Mouse (Mus musculus): ENCODE results near the gene Pnliprp2. TPM values are rescaled to one million over a fixed set of nuclear protein-coding genes. Genes with fewer than 3 reads are reported as not detected.

Gene Pnliprp2
- not detected for polyA plus RNA-seq (2012; fragmentation: generic; extraction: Trizol)

DNA sequence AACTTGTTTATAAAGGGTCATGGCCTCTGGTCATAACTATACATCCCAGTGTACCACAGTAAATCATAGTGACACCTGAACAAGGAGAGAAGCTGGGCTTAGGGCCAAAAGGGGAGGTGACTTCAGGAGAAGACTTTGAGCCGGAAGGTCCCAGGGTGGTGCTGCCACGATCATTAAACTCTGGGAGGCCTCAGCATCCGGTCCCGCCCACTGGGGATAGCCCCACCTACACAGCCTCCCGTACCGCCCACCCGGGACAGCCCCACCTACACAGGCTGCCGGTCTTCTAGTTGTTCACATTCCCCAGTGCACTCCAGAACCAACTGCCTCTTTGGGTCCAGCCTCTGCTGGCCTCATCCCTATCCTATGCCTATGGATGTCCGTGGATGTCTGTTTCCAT, at the start of gene Pnliprp2:
Gene Pnliprp2, plus strand, starts transcription at position 297 of the 400 bp plus-strand sequence.
- no peak within 1 kb of the TSS for H3K4me3 ChIP-seq
- H3K27me3 ChIP-seq (ENCODE audit: control insufficient read depth, insufficient read depth, insufficient read length), result no peaks in the 10 kb centered on the region
- no peaks in the 10 kb centered on the region for H3K36me3 ChIP-seq (ENCODE audit: control insufficient read depth, insufficient read depth)
- no peak for TF ChIP-seq POLR2A (IDR thresholded peaks at IDR 0.05; ENCODE audit: insufficient read length, low read depth)
- no peak for TF ChIP-seq MAX (IDR thresholded peaks at IDR 0.05; ENCODE audit: low read depth)
- no peak for TF ChIP-seq POLR2AphosphoS2 (IDR thresholded peaks at IDR 0.05; ENCODE audit: insufficient read length, low read depth)
- no peaks in the 10 kb centered on the region for H3K79me2 ChIP-seq (ENCODE audit: control insufficient read depth, insufficient read depth)
- H3K4me2 ChIP-seq (ENCODE audit: low read depth), result no peak within 1 kb of the TSS
- H3ac ChIP-seq (ENCODE audit: control insufficient read depth, insufficient read length), result no peak within 1 kb of the TSS

DNA sequence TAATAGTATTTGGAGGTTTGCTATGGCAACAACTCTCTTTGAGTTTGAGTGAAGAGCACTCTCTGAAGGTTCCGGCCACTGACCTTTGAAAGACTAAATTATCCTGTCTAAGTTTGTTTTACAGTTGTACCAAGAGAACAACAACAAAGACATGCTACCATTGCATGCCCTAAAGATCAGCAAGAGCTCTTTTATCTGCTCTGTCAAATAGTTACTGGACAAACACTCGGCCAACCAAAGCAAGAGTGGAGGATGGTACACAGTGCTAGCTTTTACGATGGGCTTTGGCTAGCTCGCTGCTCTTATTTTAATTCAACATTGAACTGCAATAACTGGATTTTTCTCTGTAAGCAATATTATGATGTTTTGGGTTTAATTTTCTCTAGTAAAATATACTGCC, 41.6 kb upstream of the Pnliprp2 start:
- TF ChIP-seq POLR2AphosphoS2 (IDR thresholded peaks at IDR 0.05; ENCODE audit: insufficient read length, low read depth) (no peak), CEBPB (IDR thresholded peaks at IDR 0.05; ENCODE audit: insufficient read depth, poor library complexity, severe bottlenecking) (no peak), POLR2A (IDR thresholded peaks at IDR 0.05; ENCODE audit: insufficient read length, low read depth) (no peak), SRF (IDR thresholded peaks at IDR 0.05; ENCODE audit: control insufficient read depth, insufficient read length, low read depth) (no peak), MAX (IDR thresholded peaks at IDR 0.05; ENCODE audit: low read depth) (no peak), TCF12 (IDR thresholded peaks at IDR 0.05; ENCODE audit: insufficient read depth, poor library complexity, severe bottlenecking) (no peak), MYOG (IDR thresholded peaks at IDR 0.05; ENCODE audit: control insufficient read depth in 1 of 3, insufficient read depth in 1 of 3, insufficient read length in 2 of 3, low read depth in 2 of 3) (no peak), E2F4 (IDR thresholded peaks at IDR 0.05; ENCODE audit: insufficient read depth) (no peak), TCF3 (IDR thresholded peaks at IDR 0.05; ENCODE audit: insufficient read length, low read depth) (no peak), REST (IDR thresholded peaks at IDR 0.05; ENCODE audit: insufficient read depth, insufficient read length) (no peak), MYOD1 (IDR thresholded peaks at IDR 0.05; ENCODE audit: control insufficient read depth in 1 of 3, insufficient read length in 2 of 3, low read depth in 2 of 3) (no peak)
- Histone ChIP-seq H3K4me3 (no peak overlapping the region), H3K27me3 (ENCODE audit: control insufficient read depth, insufficient read depth, insufficient read length) (no peaks in the 10 kb centered on the region), H3K79me2 (ENCODE audit: control insufficient read depth, insufficient read depth) (no peaks in the 10 kb centered on the region), H3ac (ENCODE audit: control insufficient read depth, insufficient read length) (no peak overlapping the region), H3K4me2 (ENCODE audit: low read depth) (no peak overlapping the region), H3K36me3 (ENCODE audit: control insufficient read depth, insufficient read depth) (no peaks in the 10 kb centered on the region)

DNA sequence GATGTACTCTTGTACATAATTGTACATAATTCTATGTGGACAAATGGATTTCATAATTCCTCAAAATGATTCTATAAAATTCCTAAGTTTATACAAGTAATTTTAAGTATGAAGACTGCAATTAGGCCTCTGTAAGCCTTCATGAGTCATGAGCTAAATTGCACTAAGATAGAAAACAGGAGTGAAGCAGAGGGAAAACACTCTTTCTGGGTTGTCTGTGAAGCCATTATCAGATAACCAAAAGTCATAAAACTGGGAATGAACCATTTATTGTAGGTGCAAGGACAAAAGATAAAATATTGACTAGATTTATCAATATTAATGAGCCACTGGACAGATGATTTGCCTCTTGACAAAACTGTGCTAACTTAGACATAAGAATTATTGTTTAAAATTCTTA, 39.1 kb upstream of the Pnliprp2 start:
- no peak overlapping the region for H3ac ChIP-seq (ENCODE audit: control insufficient read depth, insufficient read length)
- TF ChIP-seq POLR2AphosphoS2 (IDR thresholded peaks at IDR 0.05; ENCODE audit: insufficient read length, low read depth), result no peak
- TF ChIP-seq TCF3 (IDR thresholded peaks at IDR 0.05; ENCODE audit: insufficient read length, low read depth), result no peak
- TF ChIP-seq CEBPB (IDR thresholded peaks at IDR 0.05; ENCODE audit: insufficient read depth, poor library complexity, severe bottlenecking), result no peak
- no peak for TF ChIP-seq SRF (IDR thresholded peaks at IDR 0.05; ENCODE audit: control insufficient read depth, insufficient read length, low read depth)
- TF ChIP-seq TCF12 (IDR thresholded peaks at IDR 0.05; ENCODE audit: insufficient read depth, poor library complexity, severe bottlenecking), result no peak
- TF ChIP-seq E2F4 (IDR thresholded peaks at IDR 0.05; ENCODE audit: insufficient read depth), result no peak
- no peak for TF ChIP-seq MYOD1 (IDR thresholded peaks at IDR 0.05; ENCODE audit: control insufficient read depth in 1 of 3, insufficient read length in 2 of 3, low read depth in 2 of 3)
- no peak for TF ChIP-seq REST (IDR thresholded peaks at IDR 0.05; ENCODE audit: insufficient read depth, insufficient read length)
- TF ChIP-seq MYOG (IDR thresholded peaks at IDR 0.05; ENCODE audit: control insufficient read depth in 1 of 3, insufficient read depth in 1 of 3, insufficient read length in 2 of 3, low read depth in 2 of 3), result no peak
- no peak for TF ChIP-seq POLR2A (IDR thresholded peaks at IDR 0.05; ENCODE audit: insufficient read length, low read depth)
- TF ChIP-seq MAX (IDR thresholded peaks at IDR 0.05; ENCODE audit: low read depth), result no peak
- no peak for TF ChIP-seq USF1 (IDR thresholded peaks at IDR 0.05; ENCODE audit: low read depth)
- no peak overlapping the region for H3K4me2 ChIP-seq (ENCODE audit: low read depth)
- no peak overlapping the region for H3K4me3 ChIP-seq
- H3K36me3 ChIP-seq (ENCODE audit: control insufficient read depth, insufficient read depth), result no peaks in the 10 kb centered on the region
- no peaks in the 10 kb centered on the region for H3K79me2 ChIP-seq (ENCODE audit: control insufficient read depth, insufficient read depth)
- no peaks in the 10 kb centered on the region for H3K27me3 ChIP-seq (ENCODE audit: control insufficient read depth, insufficient read depth, insufficient read length)

DNA sequence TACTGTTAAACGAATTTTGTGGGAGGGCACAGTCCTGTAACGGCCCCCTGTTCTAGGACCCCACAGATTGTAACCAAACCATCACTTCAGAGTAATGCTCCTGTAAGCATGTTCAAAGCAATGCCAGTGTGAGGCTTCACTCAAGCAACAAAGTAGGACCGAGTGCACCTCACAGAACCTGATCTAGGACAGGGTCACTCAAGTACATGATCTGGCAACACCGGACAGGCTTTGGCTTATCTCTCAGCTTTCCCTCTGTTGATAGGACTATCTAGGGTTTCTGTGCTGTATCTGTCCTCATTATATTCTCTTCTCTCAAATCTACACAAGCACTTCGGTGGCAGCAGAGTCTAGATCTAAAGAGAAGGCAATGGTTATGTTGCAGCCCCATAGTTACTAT, 33.0 kb upstream of the Pnliprp2 start:
- Histone ChIP-seq H3K36me3 (ENCODE audit: control insufficient read depth, insufficient read depth) (no peaks in the 10 kb centered on the region), H3K4me3 (no peak overlapping the region), H3ac (ENCODE audit: control insufficient read depth, insufficient read length) (no peak overlapping the region), H3K27me3 (ENCODE audit: control insufficient read depth, insufficient read depth, insufficient read length) (no peaks in the 10 kb centered on the region), H3K79me2 (ENCODE audit: control insufficient read depth, insufficient read depth) (no peaks in the 10 kb centered on the region), H3K4me2 (ENCODE audit: low read depth) (no peak overlapping the region)
- no peak for TF ChIP-seq TCF3 (IDR thresholded peaks at IDR 0.05; ENCODE audit: insufficient read length, low read depth)
- no peak for TF ChIP-seq SRF (IDR thresholded peaks at IDR 0.05; ENCODE audit: control insufficient read depth, insufficient read length, low read depth)
- no peak for TF ChIP-seq MYOD1 (IDR thresholded peaks at IDR 0.05; ENCODE audit: control insufficient read depth in 1 of 3, insufficient read length in 2 of 3, low read depth in 2 of 3)
- no peak for TF ChIP-seq MYOG (IDR thresholded peaks at IDR 0.05; ENCODE audit: control insufficient read depth in 1 of 3, insufficient read depth in 1 of 3, insufficient read length in 2 of 3, low read depth in 2 of 3)
- no peak for TF ChIP-seq POLR2AphosphoS2 (IDR thresholded peaks at IDR 0.05; ENCODE audit: insufficient read length, low read depth)
- TF ChIP-seq POLR2A (IDR thresholded peaks at IDR 0.05; ENCODE audit: insufficient read length, low read depth), result no peak
- TF ChIP-seq MAX (IDR thresholded peaks at IDR 0.05; ENCODE audit: low read depth), result no peak

DNA sequence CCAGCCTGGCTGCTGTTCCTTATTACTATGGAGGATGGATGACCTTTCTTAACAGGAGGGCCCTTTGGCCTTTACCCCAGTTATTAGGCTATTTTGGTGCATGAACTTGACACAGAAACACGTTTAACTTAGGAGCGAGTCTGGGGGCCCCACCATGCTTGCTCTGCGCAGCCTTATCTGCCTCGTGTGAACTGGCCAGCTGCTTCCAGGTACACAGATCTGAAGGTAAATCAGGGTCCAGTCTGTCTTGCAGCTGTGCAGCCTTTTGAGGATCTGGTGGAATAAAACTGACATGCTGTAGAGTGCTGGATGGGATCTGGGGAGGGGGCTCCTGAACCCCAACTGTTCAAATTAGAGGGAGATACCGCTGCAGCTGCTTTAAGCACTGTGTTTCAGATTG, 31.8 kb upstream of the Pnliprp2 start:
- TF ChIP-seq POLR2AphosphoS2 (IDR thresholded peaks at IDR 0.05; ENCODE audit: insufficient read length, low read depth) (no peak), USF1 (IDR thresholded peaks at IDR 0.05; ENCODE audit: low read depth) (no peak), CEBPB (IDR thresholded peaks at IDR 0.05; ENCODE audit: insufficient read depth, poor library complexity, severe bottlenecking) (no peak), TCF12 (IDR thresholded peaks at IDR 0.05; ENCODE audit: insufficient read depth, poor library complexity, severe bottlenecking) (no peak), TCF3 (IDR thresholded peaks at IDR 0.05; ENCODE audit: insufficient read length, low read depth) (no peak), SRF (IDR thresholded peaks at IDR 0.05; ENCODE audit: control insufficient read depth, insufficient read length, low read depth) (no peak), MAX (IDR thresholded peaks at IDR 0.05; ENCODE audit: low read depth) (no peak), MYOG (IDR thresholded peaks at IDR 0.05; ENCODE audit: control insufficient read depth in 1 of 3, insufficient read depth in 1 of 3, insufficient read length in 2 of 3, low read depth in 2 of 3) (no peak), E2F4 (IDR thresholded peaks at IDR 0.05; ENCODE audit: insufficient read depth) (no peak), REST (IDR thresholded peaks at IDR 0.05; ENCODE audit: insufficient read depth, insufficient read length) (no peak), MYOD1 (IDR thresholded peaks at IDR 0.05; ENCODE audit: control insufficient read depth in 1 of 3, insufficient read length in 2 of 3, low read depth in 2 of 3) (no peak), POLR2A (IDR thresholded peaks at IDR 0.05; ENCODE audit: insufficient read length, low read depth) (no peak)
- no peak overlapping the region for H3K4me2 ChIP-seq (ENCODE audit: low read depth)
- no peaks in the 10 kb centered on the region for H3K36me3 ChIP-seq (ENCODE audit: control insufficient read depth, insufficient read depth)
- no peaks in the 10 kb centered on the region for H3K79me2 ChIP-seq (ENCODE audit: control insufficient read depth, insufficient read depth)
- H3K27me3 ChIP-seq (ENCODE audit: control insufficient read depth, insufficient read depth, insufficient read length), result no peaks in the 10 kb centered on the region
- H3K4me3 ChIP-seq, result no peak overlapping the region
- no peak overlapping the region for H3ac ChIP-seq (ENCODE audit: control insufficient read depth, insufficient read length)
